Mouse (Mus musculus) bone marrow macrophage, adult 2 months (primary cell): ENCODE results near the gene Pglyrp4.
"Not testable (repeated sequence)": the region's sequence is repeated elsewhere in the genome, so short reads cannot be mapped to it uniquely, and the experiment has no call there.

Experiments used
- CTCF ChIP-seq: IDR thresholded peaks from 2 replicates; pipeline ENCODE4 v1.5.1; 2012; ENCODE audit warnings: low read depth, mild to moderate bottlenecking, low read length, moderate library complexity
- POLR2A ChIP-seq: IDR thresholded peaks from 2 replicates; pipeline ENCODE4 v1.6.1; 2012; ENCODE audit warnings: mild to moderate bottlenecking, low read depth, low read length, borderline replicate concordance

- TF ChIP-seq CTCF, POLR2A: not testable (repeated sequence)
These were observed 51.1 kb downstream of the Pglyrp4 start, which contains the start of gene Gm5849 for GRCm38 (mm10) chr3:90777776-90778175.
